Mouse (Mus musculus): ENCODE data around the gene Rpl32. TPM values are rescaled to one million over a fixed set of nuclear protein-coding genes. Genes with fewer than 3 reads are reported as not detected.

Gene Rpl32
- polyA plus RNA-seq, 1 experiment, result 4,367 TPM

- Histone ChIP-seq H3K4me2 (ENCODE audit: low read depth) (no peak overlapping the region), H3ac (ENCODE audit: control insufficient read depth, insufficient read length) (no peak overlapping the region), H3K4me3 (no peak overlapping the region), H3K36me3 (ENCODE audit: control insufficient read depth, insufficient read depth) (no peaks in the 10 kb centered on the region), H3K27me3 (ENCODE audit: control insufficient read depth, insufficient read depth, insufficient read length) (peaks cover 4% of the 10 kb centered on the region), H3K79me2 (ENCODE audit: control insufficient read depth, insufficient read depth) (no peaks in the 10 kb centered on the region)
- TF ChIP-seq SRF (IDR thresholded peaks at IDR 0.05; ENCODE audit: control insufficient read depth, insufficient read length, low read depth) (no peak), MAX (IDR thresholded peaks at IDR 0.05; ENCODE audit: low read depth) (no peak), USF1 (IDR thresholded peaks at IDR 0.05; ENCODE audit: low read depth) (no peak), TCF12 (IDR thresholded peaks at IDR 0.05; ENCODE audit: insufficient read depth, poor library complexity, severe bottlenecking) (no peak), MYOG (IDR thresholded peaks at IDR 0.05; ENCODE audit: control insufficient read depth in 1 of 3, insufficient read depth in 1 of 3, insufficient read length in 2 of 3, low read depth in 2 of 3) (no peak), MYOD1 (IDR thresholded peaks at IDR 0.05; ENCODE audit: control insufficient read depth in 1 of 3, insufficient read length in 2 of 3, low read depth in 2 of 3) (no peak)
Measured at GRCm38 (mm10) chr6:115755536-115755935, 53.0 kb downstream of the Rpl32 start.

Other genes starting within 250 kb of the Rpl32 start
- gene Mkrn2os, start 216.2 kb downstream of the Rpl32 start, polyA plus RNA-seq (2012; fragmentation: generic; extraction: Trizol), result 0.04 TPM
- 17.0 TPM for gene Mkrn2, start 206.8 kb downstream of the Rpl32 start, polyA plus RNA-seq (2012; fragmentation: generic; extraction: Trizol)
- 81.2 TPM for gene Raf1, start 132.1 kb downstream of the Rpl32 start, polyA plus RNA-seq (2012; fragmentation: generic; extraction: Trizol)
- gene Tmem40, start 46.3 kb downstream of the Rpl32 start, polyA plus RNA-seq (2012; fragmentation: generic; extraction: Trizol), result 0.37 TPM
- 31.3 TPM for gene Cand2, start 34.2 kb downstream of the Rpl32 start, polyA plus RNA-seq (2012; fragmentation: generic; extraction: Trizol)
- not detected for gene Efcab12, start 29.7 kb upstream of the Rpl32 start, polyA plus RNA-seq (2012; fragmentation: generic; extraction: Trizol)
- 0.56 TPM for gene Mbd4, start 44.6 kb upstream of the Rpl32 start, polyA plus RNA-seq (2012; fragmentation: generic; extraction: Trizol)
- 21.4 TPM for gene Ift122, start 44.7 kb upstream of the Rpl32 start, polyA plus RNA-seq (2012; fragmentation: generic; extraction: Trizol)
- 0.19 TPM for gene Rho, start 123.0 kb upstream of the Rpl32 start, polyA plus RNA-seq (2012; fragmentation: generic; extraction: Trizol)
- gene H1foo, start 136.2 kb upstream of the Rpl32 start, polyA plus RNA-seq (2012; fragmentation: generic; extraction: Trizol), result not detected
- 39.4 TPM for gene Plxnd1, start 186.3 kb upstream of the Rpl32 start, polyA plus RNA-seq (2012; fragmentation: generic; extraction: Trizol)

All from myocyte (in vitro differentiated cells).